Mouse (Mus musculus): ENCODE results near the gene Gm3072. TPM values are rescaled to one million over a fixed set of nuclear protein-coding genes. Genes with fewer than 3 reads are reported as not detected.
"Not testable (repeated sequence)": the region's sequence is repeated elsewhere in the genome, so short reads cannot be mapped to it uniquely, and the experiment has no call there.

The Gm3072 gene
- polyA plus RNA-seq (2015; fragmentation: Nextera tagmentation; extraction: Ambion mirVana) = not detected in 2 replicates

- H3K4me3 ChIP-seq; H3K9me3 ChIP-seq; H3K36me3 ChIP-seq; H3K9ac ChIP-seq (replicated peaks); H3K27ac ChIP-seq (replicated peaks); ATAC-seq (replicated peaks); H3K27me3 ChIP-seq; H3K4me2 ChIP-seq (replicated peaks); H3K4me1 ChIP-seq: not testable (repeated sequence)
- 82% methylated on average over 1 of the region's 2 CpGs for WGBS
Observed at GRCm38 (mm10) chr14:41624512-41624911, at the start of gene Gm3072. Gm3072 (minus strand) TSS chr14:41624612.

DNA sequence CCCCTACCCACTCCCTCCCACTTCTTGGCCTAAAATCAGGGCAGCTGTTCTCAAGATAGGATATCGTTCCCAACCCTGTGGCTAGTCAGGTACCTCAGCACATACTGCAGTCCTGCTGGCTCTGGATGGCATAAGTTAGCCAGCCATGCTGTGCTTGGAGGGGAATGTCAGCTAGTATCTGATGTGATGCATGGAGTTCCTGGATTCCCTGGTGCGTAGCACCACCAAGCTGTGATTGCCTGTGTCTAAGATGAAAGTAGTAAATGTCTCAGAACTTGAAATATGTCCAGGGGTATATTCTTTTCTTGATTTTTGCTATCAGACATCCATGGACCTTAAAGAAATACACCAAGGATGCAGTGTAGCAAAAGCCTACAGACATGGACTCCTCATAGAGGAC is 23.8 kb upstream of the Gm3072 start:
- H3K4me3 ChIP-seq; H3K27me3 ChIP-seq; H3K4me1 ChIP-seq; H3K27ac ChIP-seq (replicated peaks); H3K36me3 ChIP-seq; ATAC-seq (replicated peaks); H3K9ac ChIP-seq (replicated peaks); H3K4me2 ChIP-seq (replicated peaks); H3K9me3 ChIP-seq: not testable (repeated sequence)
- 98% methylated on average over 2 of the region's 2 CpGs for WGBS

GRCm38 (mm10) chr14:41646387-41646786 is 22.0 kb upstream of the Gm3072 start, which contains the start of gene Gm3676:
Gm3676 (minus strand) TSS chr14:41646487.
- not testable (repeated sequence) for H3K27ac ChIP-seq (replicated peaks); ATAC-seq (replicated peaks); H3K36me3 ChIP-seq; H3K9ac ChIP-seq (replicated peaks); H3K4me2 ChIP-seq (replicated peaks); H3K9me3 ChIP-seq; H3K4me3 ChIP-seq; H3K4me1 ChIP-seq; H3K27me3 ChIP-seq
- WGBS = no CpG with 5 or more reads among the region's 1 CpGs

DNA sequence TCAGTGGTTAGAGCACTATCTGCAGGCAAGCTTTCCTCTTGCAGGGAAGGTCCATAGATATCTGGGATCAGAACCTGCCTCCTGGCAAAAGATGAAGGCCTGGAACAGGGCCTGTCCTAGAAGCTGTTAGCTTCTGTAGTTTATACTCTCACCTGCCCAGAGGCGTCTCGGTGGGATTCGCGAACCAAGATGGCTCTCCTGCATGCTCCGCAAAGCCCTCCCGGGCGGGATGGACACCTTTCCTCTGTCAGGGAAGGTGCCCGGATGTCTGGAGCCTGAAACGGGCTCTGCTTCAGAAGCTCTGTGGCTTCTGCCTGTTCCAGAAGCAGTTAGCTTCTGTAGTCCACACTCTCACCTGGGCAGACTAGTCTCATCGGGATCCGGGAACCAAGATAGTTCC is 5.7 kb upstream of the Gm3072 start:
- H3K4me2 ChIP-seq (replicated peaks); ATAC-seq (replicated peaks); H3K36me3 ChIP-seq; H3K4me1 ChIP-seq; H3K9ac ChIP-seq (replicated peaks); H3K9me3 ChIP-seq; H3K4me3 ChIP-seq; H3K27ac ChIP-seq (replicated peaks); H3K27me3 ChIP-seq: not testable (repeated sequence)
- WGBS = 96% methylated on average over 10 of the region's 11 CpGs

DNA sequence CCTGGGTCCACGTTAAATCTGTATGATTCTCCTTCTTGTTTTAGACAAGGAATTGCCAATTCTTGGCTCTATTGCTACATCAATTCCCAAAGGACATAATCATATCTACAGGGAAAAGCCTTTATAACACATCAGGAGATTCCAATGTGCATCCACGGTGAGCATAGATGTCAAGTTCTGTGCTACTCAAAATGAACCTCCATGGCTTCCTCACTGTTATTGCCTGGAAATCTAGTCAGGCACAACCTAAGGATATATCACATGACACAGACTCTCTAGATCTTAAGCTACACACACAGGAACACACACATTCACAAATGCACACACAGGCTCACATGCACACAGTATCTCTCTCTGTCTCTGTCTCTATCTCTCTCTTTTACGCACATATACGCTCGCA is 1.9 kb downstream of the Gm3072 start:
- ATAC-seq (replicated peaks); H3K9me3 ChIP-seq; H3K4me3 ChIP-seq; H3K9ac ChIP-seq (replicated peaks); H3K27ac ChIP-seq (replicated peaks); H3K4me2 ChIP-seq (replicated peaks); H3K27me3 ChIP-seq; H3K36me3 ChIP-seq; H3K4me1 ChIP-seq: not testable (repeated sequence)
- WGBS = 94% methylated on average over 5 of the region's 5 CpGs

DNA sequence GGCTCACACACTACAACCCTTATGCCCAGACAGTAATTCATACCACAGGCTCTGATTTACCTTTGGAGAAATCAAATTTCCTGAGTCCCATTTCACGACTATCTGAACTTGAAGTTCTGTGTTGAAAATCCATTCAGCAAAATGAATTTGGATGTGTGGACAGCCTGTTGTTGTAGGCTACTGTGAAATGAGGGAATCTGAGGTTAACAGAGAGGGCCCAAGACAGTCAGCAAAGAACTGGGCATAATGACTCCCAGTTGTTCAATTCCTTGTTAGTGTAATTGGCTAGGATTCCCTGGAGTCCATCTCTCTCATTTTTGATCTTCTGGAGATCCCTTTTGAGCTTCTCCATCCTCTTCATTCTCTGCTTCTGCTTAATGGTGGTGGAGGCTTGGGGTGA is 13.7 kb downstream of the Gm3072 start:
- 82% methylated on average over 1 of the region's 1 CpGs for WGBS
- H3K9me3 ChIP-seq; ATAC-seq (replicated peaks); H3K27me3 ChIP-seq; H3K36me3 ChIP-seq; H3K4me2 ChIP-seq (replicated peaks); H3K4me3 ChIP-seq; H3K27ac ChIP-seq (replicated peaks); H3K9ac ChIP-seq (replicated peaks); H3K4me1 ChIP-seq: not testable (repeated sequence)

DNA sequence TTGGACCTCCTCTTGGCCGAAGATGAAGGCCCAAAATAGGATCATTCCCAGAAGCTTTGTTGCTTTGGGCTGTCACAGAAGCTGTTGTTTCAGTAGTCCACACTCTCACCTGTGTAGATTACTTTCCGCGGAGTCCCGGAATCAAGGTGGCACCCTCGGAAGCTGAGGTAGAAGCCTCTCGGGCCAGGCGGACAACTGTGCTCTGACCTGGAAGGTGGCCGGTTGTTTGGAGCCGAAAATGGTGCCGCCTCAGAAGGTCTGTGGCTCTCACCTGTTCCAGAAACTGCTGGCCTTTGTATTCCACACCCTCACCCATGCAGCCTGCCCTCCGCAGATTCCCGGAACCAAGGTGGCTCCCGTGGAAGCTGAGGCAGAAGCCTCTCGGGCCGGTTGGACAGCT is 23.5 kb downstream of the Gm3072 start:
- H3K4me3 ChIP-seq; H3K9ac ChIP-seq (replicated peaks); H3K27ac ChIP-seq (replicated peaks); H3K4me2 ChIP-seq (replicated peaks); H3K36me3 ChIP-seq; ATAC-seq (replicated peaks); H3K27me3 ChIP-seq; H3K9me3 ChIP-seq; H3K4me1 ChIP-seq: not testable (repeated sequence)
- 94% methylated on average over 15 of the region's 15 CpGs for WGBS

- H3K4me3 ChIP-seq; H3K9me3 ChIP-seq; H3K4me2 ChIP-seq (replicated peaks); H3K9ac ChIP-seq (replicated peaks); H3K27ac ChIP-seq (replicated peaks); H3K4me1 ChIP-seq; H3K36me3 ChIP-seq; H3K27me3 ChIP-seq; ATAC-seq (replicated peaks): not testable (repeated sequence)
- 86% methylated on average over 1 of the region's 1 CpGs for WGBS
Observed at GRCm38 (mm10) chr14:41586346-41586745, 38.1 kb downstream of the Gm3072 start.

- H3K9me3 ChIP-seq; ATAC-seq (replicated peaks); H3K27me3 ChIP-seq; H3K4me2 ChIP-seq (replicated peaks); H3K4me1 ChIP-seq; H3K27ac ChIP-seq (replicated peaks); H3K36me3 ChIP-seq; H3K4me3 ChIP-seq; H3K9ac ChIP-seq (replicated peaks): not testable (repeated sequence)
- WGBS = no CpG with 5 or more reads among the region's 1 CpGs
Observed at GRCm38 (mm10) chr14:41572911-41573310, 51.5 kb downstream of the Gm3072 start, which contains the start of gene 1700049E17Rik2. 1700049E17Rik2 (plus strand) TSS chr14:41573211.

Other genes with a start within 250 kb of the Gm3072 start
- not detected in 2 replicates for gene Gm7945, start 238.2 kb downstream of the Gm3072 start, polyA plus RNA-seq (2015; fragmentation: Nextera tagmentation; extraction: Ambion mirVana)
- not detected in 2 replicates for gene Gm6482, start 216.3 kb downstream of the Gm3072 start, polyA plus RNA-seq (2015; fragmentation: Nextera tagmentation; extraction: Ambion mirVana)
- not detected in 2 replicates for gene Gm7954, start 171.1 kb downstream of the Gm3072 start, polyA plus RNA-seq (2015; fragmentation: Nextera tagmentation; extraction: Ambion mirVana)
- gene Gm3486, start 135.1 kb downstream of the Gm3072 start, polyA plus RNA-seq (2015; fragmentation: Nextera tagmentation; extraction: Ambion mirVana) = not detected in 2 replicates
- gene Gm7970, start 69.0 kb downstream of the Gm3072 start, polyA plus RNA-seq (2015; fragmentation: Nextera tagmentation; extraction: Ambion mirVana) = not detected in 2 replicates
- not detected in 2 replicates for gene 1700049E17Rik2, start 51.4 kb downstream of the Gm3072 start, polyA plus RNA-seq (2015; fragmentation: Nextera tagmentation; extraction: Ambion mirVana)
- gene Gm3676, start 21.9 kb upstream of the Gm3072 start, polyA plus RNA-seq (2015; fragmentation: Nextera tagmentation; extraction: Ambion mirVana) = not detected in 2 replicates
- not detected in 2 replicates for gene Gm8068, start 77.3 kb upstream of the Gm3072 start, polyA plus RNA-seq (2015; fragmentation: Nextera tagmentation; extraction: Ambion mirVana)
- gene Gm7929, start 126.0 kb upstream of the Gm3072 start, polyA plus RNA-seq (2015; fragmentation: Nextera tagmentation; extraction: Ambion mirVana) = not detected in 2 replicates
- not detected in 2 replicates for gene Gm47189, start 147.8 kb upstream of the Gm3072 start, polyA plus RNA-seq (2015; fragmentation: Nextera tagmentation; extraction: Ambion mirVana)